Mouse (Mus musculus) ovary, adult 18-20 months (tissue): ENCODE results near the gene Slc25a33.
A peak's percentile ranks its signal among the peaks of the same experiment; 100 is the strongest.

ENCODE experiments used
- DNase-seq: peaks from one replicate; pipeline ENCODE4 v3.0.0; 2022; ENCODE audit warnings: low spot score, mixed read lengths

The Slc25a33 gene

GRCm38 (mm10) chr4:149794010-149794338, 19.9 kb upstream of the Slc25a33 start:
- no peak for DNase-seq

GRCm38 (mm10) chr4:149793156-149794009, 19.3 kb upstream of the Slc25a33 start:
- DNase-seq, result no peak

GRCm38 (mm10) chr4:149792159-149792800, 18.2 kb upstream of the Slc25a33 start:
- no peak for DNase-seq

- DNase-seq, result no peak
Measured at GRCm38 (mm10) chr4:149791470-149791869, 17.4 kb upstream of the Slc25a33 start.

GRCm38 (mm10) chr4:149790969-149791368, 16.9 kb upstream of the Slc25a33 start:
- no peak for DNase-seq

GRCm38 (mm10) chr4:149790546-149790945, 16.5 kb upstream of the Slc25a33 start:
- DNase-seq, result no peak

GRCm38 (mm10) chr4:149789421-149790194, 15.5 kb upstream of the Slc25a33 start:
- peak; percentile 81 for DNase-seq

GRCm38 (mm10) chr4:149784901-149785300, 10.8 kb upstream of the Slc25a33 start:
- DNase-seq, result no peak

GRCm38 (mm10) chr4:149784371-149784770, 10.3 kb upstream of the Slc25a33 start:
- no peak for DNase-seq

GRCm38 (mm10) chr4:149782975-149783374, 8.9 kb upstream of the Slc25a33 start:
- DNase-seq, result no peak

GRCm38 (mm10) chr4:149780565-149781356, 6.7 kb upstream of the Slc25a33 start:
- DNase-seq, result no peak

- DNase-seq, result no peak
Measured at GRCm38 (mm10) chr4:149779966-149780365, 5.9 kb upstream of the Slc25a33 start.

GRCm38 (mm10) chr4:149777126-149777525, 3.0 kb upstream of the Slc25a33 start:
- peak; percentile 88 for DNase-seq

- no peak for DNase-seq
Measured at GRCm38 (mm10) chr4:149775760-149776362, 1.8 kb upstream of the Slc25a33 start.

- peak; percentile 76 for DNase-seq
Measured at GRCm38 (mm10) chr4:149775330-149775729, 1.3 kb upstream of the Slc25a33 start.

- no peak for DNase-seq
Measured at GRCm38 (mm10) chr4:149773408-149774093, 526 bp downstream of the Slc25a33 start.

- DNase-seq, result no peak
Measured at GRCm38 (mm10) chr4:149772394-149772793, 1.7 kb downstream of the Slc25a33 start.

GRCm38 (mm10) chr4:149765201-149765600, 8.9 kb downstream of the Slc25a33 start:
- DNase-seq, result no peak

- DNase-seq, result no peak
Measured at GRCm38 (mm10) chr4:149763335-149763734, 10.7 kb downstream of the Slc25a33 start.

- DNase-seq, result no peak
Measured at GRCm38 (mm10) chr4:149759517-149759916, 14.6 kb downstream of the Slc25a33 start.

GRCm38 (mm10) chr4:149758423-149758822, 15.7 kb downstream of the Slc25a33 start:
- DNase-seq, result no peak
